Mouse (Mus musculus) stomach, embryonic 14.5 days (tissue): ENCODE data around the gene Gls2. TPM values are rescaled to one million over a fixed set of nuclear protein-coding genes. Genes with fewer than 3 reads are reported as not detected.
"Not testable (repeated sequence)": the region's sequence is repeated elsewhere in the genome, so short reads cannot be mapped to it uniquely, and the experiment has no call there.

Source experiments
- ATAC-seq: fragments of 200-750 bp; cut with Nextera tagmentation; 2 replicates; pipeline ENCODE4 v1.8.0; 2017; ENCODE audit warnings: low read depth, moderate TSS enrichment; ENCODE audit not compliant: insufficient number of reproducible peaks, insufficient read depth, low FRiP score
- H3K27ac ChIP-seq: fragments of 300-500 bp; sonication (generic); 2 replicates; pipeline ENCODE4 v1.5.1; 2014; ENCODE audit warnings: mild to moderate bottlenecking, low read length, moderate library complexity, mixed read lengths
- H3K27me3 ChIP-seq: fragments of 300-500 bp; sonication (generic); 2 replicates; pipeline ENCODE4 v1.6.1; 2014; ENCODE audit warnings: low read length, control low read depth, mixed read lengths; ENCODE audit not compliant: control insufficient read depth, insufficient read depth
- H3K36me3 ChIP-seq: fragments of 300-500 bp; sonication (generic); 2 replicates; pipeline ENCODE4 v1.6.1; 2014; ENCODE audit warnings: mild to moderate bottlenecking, control low read depth, low read length, moderate library complexity, mixed read lengths; ENCODE audit not compliant: control insufficient read depth, insufficient read depth
- H3K4me1 ChIP-seq: fragments of 300-500 bp; sonication (generic); 2 replicates; pipeline ENCODE4 v1.6.1; 2014; ENCODE audit warnings: low read length, control low read depth, mixed read lengths; ENCODE audit not compliant: control insufficient read depth, insufficient read depth
- H3K4me2 ChIP-seq: fragments of 300-500 bp; sonication (generic); replicated peaks from 2 replicates; pipeline ENCODE4 v1.6.1; 2014; ENCODE audit warnings: low read depth, low read length, control low read depth
- H3K4me3 ChIP-seq: fragments of 300-500 bp; sonication (generic); 2 replicates; pipeline ENCODE4 v1.5.1; 2014; ENCODE audit warnings: low read depth, low read length, control low read depth
- H3K9ac ChIP-seq: fragments of 300-500 bp; sonication (generic); replicated peaks from 2 replicates; pipeline ENCODE4 v1.6.1; 2014; ENCODE audit warnings: low read depth, mild to moderate bottlenecking, control low read depth, low read length, moderate library complexity, mixed read lengths
- H3K9me3 ChIP-seq: fragments of 300-500 bp; sonication (generic); 2 replicates; pipeline ENCODE4 v1.6.1; 2016; ENCODE audit warnings: low read depth, low read length, control low read depth; ENCODE audit not compliant: control insufficient read depth
- WGBS: fragments of 180-500 bp; shearing (Covaris S2); extraction: QIAGEN DNeasy Blood & Tissue Kit; methylation state at CpG from one replicate; pipeline ENCODE4 v1.1.7; 2014; 5-methylcytosine and 5-hydroxymethylcytosine counted together
- polyA plus RNA-seq: library from polyadenylated mRNA; unstranded; fragments of >200 nt; fragmentation: Nextera tagmentation; extraction: Ambion mirVana; gene quantifications from 2 replicates; pipeline ENCODE4 v1.2.1, GENCODE M21; 2014

Gls2 gene
- polyA plus RNA-seq, 1 experiment from 2014 or later, result 0.84 TPM

DNA sequence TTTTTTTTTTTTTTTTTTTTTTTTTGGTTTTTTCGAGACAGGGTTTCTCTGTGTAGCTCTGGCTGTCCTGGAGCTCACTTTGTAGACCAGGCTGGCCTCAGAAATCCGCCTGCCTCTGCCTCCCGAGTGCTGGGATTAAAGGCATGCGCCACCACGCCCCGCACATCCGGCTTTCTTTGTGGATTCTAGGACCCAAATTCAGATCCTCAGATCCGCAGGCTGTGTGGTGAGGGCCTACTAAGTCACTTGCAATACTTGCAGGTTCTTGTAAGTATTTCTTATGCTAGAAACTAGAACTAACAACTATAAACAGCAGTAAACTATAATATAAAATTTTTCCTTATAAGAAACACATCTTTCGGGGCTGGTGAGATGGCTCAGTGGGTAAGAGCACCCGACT is 22.9 kb upstream of the Gls2 start:
- peaks cover 23% of the 10 kb centered on the region; the same call in 1 of the 2 replicates for H3K4me1 ChIP-seq
- not testable (repeated sequence) for H3K9ac ChIP-seq, H3K9me3 ChIP-seq, ATAC-seq, H3K27ac ChIP-seq, H3K27me3 ChIP-seq, H3K4me3 ChIP-seq, H3K36me3 ChIP-seq, H3K4me2 ChIP-seq
- 98% methylated on average over 10 of the region's 10 CpGs for WGBS

DNA sequence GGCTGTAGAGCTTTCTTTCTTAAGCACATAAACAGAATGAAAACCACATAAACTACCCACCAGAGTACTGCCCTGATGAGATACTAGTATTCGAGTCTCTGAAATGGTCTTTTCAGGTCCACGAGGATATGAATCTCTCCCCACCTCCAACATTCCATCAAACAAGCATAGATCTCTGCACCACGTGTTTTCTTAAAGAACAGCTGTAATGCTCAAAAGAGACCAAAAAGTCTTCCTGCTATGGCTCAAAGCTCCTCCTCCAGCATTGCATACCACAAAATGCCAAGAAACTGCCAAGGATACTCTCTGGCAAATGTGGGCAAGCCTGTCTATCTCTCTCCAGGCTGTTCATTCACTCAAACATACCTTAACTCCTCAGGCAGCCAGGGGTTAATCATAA is 19.0 kb upstream of the Gls2 start:
- no peak for ATAC-seq
- peak overlapping the region; percentile 69 for H3K4me3 ChIP-seq
- peak overlapping the region; percentile 94; the same call in 1 of the 2 replicates for H3K27ac ChIP-seq
- 4% methylated on average over 3 of the region's 3 CpGs for WGBS
- peak overlapping the region; percentile 69 for H3K4me2 ChIP-seq
- H3K9ac ChIP-seq, result peak overlapping the region; percentile 58
- H3K36me3 ChIP-seq, result no peaks in the 10 kb centered on the region
- peaks cover 22% of the 10 kb centered on the region for H3K4me1 ChIP-seq
- no peaks in the 10 kb centered on the region for H3K27me3 ChIP-seq
- no peaks in the 10 kb centered on the region for H3K9me3 ChIP-seq

GRCm38 (mm10) chr10:128175996-128176755 is 18.1 kb upstream of the Gls2 start:
- peak overlapping the region; percentile 69 for H3K4me3 ChIP-seq
- peak overlapping the region; percentile 94 for H3K27ac ChIP-seq
- peak; percentile 87 for ATAC-seq
- H3K4me2 ChIP-seq, result peak overlapping the region; percentile 69
- peaks cover 23% of the 10 kb centered on the region for H3K4me1 ChIP-seq
- peak overlapping the region; percentile 58 for H3K9ac ChIP-seq
- no peaks in the 10 kb centered on the region for H3K27me3 ChIP-seq
- no peaks in the 10 kb centered on the region for H3K36me3 ChIP-seq
- no peaks in the 10 kb centered on the region for H3K9me3 ChIP-seq
- under 1% methylated on average over 16 of the region's 17 CpGs for WGBS

- no peak overlapping the region for H3K9ac ChIP-seq
- no peak overlapping the region for H3K4me3 ChIP-seq
- H3K4me2 ChIP-seq, result no peak overlapping the region
- ATAC-seq, result no peak
- WGBS, result 86% methylated on average over 4 of the region's 4 CpGs
- no peaks in the 10 kb centered on the region for H3K9me3 ChIP-seq
- H3K27ac ChIP-seq, result no peak overlapping the region
- H3K4me1 ChIP-seq, result peaks cover 23% of the 10 kb centered on the region
- no peaks in the 10 kb centered on the region for H3K27me3 ChIP-seq
- H3K36me3 ChIP-seq, result no peaks in the 10 kb centered on the region
Observed at GRCm38 (mm10) chr10:128177316-128177715, 16.9 kb upstream of the Gls2 start.

- Histone ChIP-seq H3K27me3 (no peaks in the 10 kb centered on the region), H3K4me2 (peak within 1 kb of the TSS; percentile 38), H3K9ac (0 out of 2 replicates have a peak within 1 kb of the TSS, but pooled peaks have one; percentile 0), H3K4me3 (peak within 1 kb of the TSS; percentile 22), H3K4me1 (peaks cover 13% of the 10 kb centered on the region), H3K36me3 (no peaks in the 10 kb centered on the region), H3K9me3 (no peaks in the 10 kb centered on the region), H3K27ac (peak within 1 kb of the TSS; percentile 73)
- 2% methylated on average over 6 of the region's 6 CpGs for WGBS
- no peak for ATAC-seq
Observed at GRCm38 (mm10) chr10:128179989-128180388, 14.3 kb upstream of the Gls2 start, which contains the start of gene Rbms2. Gene Rbms2, minus strand, starts transcription at chr10:128180297.

DNA sequence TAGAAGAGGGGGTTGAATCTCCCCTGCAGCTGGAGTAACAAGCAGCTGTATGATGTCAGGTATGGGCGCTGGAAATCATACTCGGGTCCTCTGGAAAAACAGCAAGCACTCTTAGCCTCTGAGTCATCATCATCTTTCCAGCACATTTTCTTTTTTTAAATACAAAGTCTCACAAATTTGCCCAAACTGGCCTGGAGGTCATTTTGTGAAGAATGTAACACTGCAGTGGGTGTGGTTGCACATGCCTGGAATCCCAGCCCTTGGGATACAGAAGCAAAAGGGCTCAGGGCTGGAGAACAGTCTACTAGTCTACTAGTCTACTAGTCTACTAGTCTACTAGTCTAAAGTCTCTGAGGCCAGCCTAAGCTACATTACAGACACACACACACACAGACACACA is 10.0 kb upstream of the Gls2 start:
- peaks cover 9% of the 10 kb centered on the region for H3K4me1 ChIP-seq
- no peak overlapping the region for H3K4me2 ChIP-seq
- no peaks in the 10 kb centered on the region for H3K9me3 ChIP-seq
- H3K27me3 ChIP-seq, result no peaks in the 10 kb centered on the region
- no peak overlapping the region for H3K4me3 ChIP-seq
- H3K27ac ChIP-seq, result no peak overlapping the region
- H3K9ac ChIP-seq, result no peak overlapping the region
- WGBS, result 71% methylated on average over 2 of the region's 2 CpGs
- no peaks in the 10 kb centered on the region for H3K36me3 ChIP-seq
- ATAC-seq, result no peak

GRCm38 (mm10) chr10:128185277-128185940 is 8.8 kb upstream of the Gls2 start:
- ATAC-seq, result peak; percentile 39; the same call in 1 of the 2 replicates
- WGBS, result 53% methylated on average over 6 of the region's 6 CpGs
- H3K9ac ChIP-seq, result no peak overlapping the region

DNA sequence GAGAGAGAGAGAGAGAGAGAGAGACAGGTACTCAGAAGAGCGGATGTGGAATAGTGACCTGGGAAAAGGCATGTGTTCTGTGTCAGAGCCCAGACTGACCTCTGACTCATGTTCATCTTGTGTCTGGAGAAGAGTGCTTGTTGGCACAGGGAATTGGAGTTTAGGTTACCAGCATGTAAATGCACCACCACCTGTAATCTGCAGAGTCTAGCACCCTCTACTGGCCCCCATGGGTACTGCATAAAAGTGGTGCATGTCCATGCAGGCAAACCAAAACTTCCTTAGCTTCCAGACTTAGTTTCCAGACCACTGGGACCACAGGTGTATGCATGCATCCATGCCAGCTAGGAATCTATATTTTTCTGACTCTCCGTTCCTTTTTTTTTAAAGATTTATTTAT is 8.3 kb upstream of the Gls2 start:
- H3K9me3 ChIP-seq, result no peaks in the 10 kb centered on the region
- no peaks in the 10 kb centered on the region for H3K4me1 ChIP-seq
- H3K36me3 ChIP-seq, result no peaks in the 10 kb centered on the region
- no peak overlapping the region for H3K9ac ChIP-seq
- no peak overlapping the region for H3K4me2 ChIP-seq
- 60% methylated on average over 2 of the region's 2 CpGs for WGBS
- ATAC-seq, result peak; percentile 31; the same call in 1 of the 2 replicates
- H3K27ac ChIP-seq, result no peak overlapping the region
- H3K27me3 ChIP-seq, result no peaks in the 10 kb centered on the region
- no peak overlapping the region for H3K4me3 ChIP-seq

More at GRCm38 (mm10) chr10:128185277-128185940, 8.8 kb upstream of the Gls2 start:
- Histone ChIP-seq H3K4me3 (no peak overlapping the region), H3K36me3 (no peaks in the 10 kb centered on the region), H3K4me2 (no peak overlapping the region), H3K4me1 (peaks cover under 1% of the 10 kb centered on the region; the same call in 1 of the 2 replicates), H3K27me3 (no peaks in the 10 kb centered on the region), H3K27ac (no peak overlapping the region), H3K9me3 (no peaks in the 10 kb centered on the region)
